Mouse (Mus musculus) adrenal gland, adult 18-20 months (tissue): Measurements from ENCODE around the gene Ak7. TPM values are rescaled to one million over a fixed set of nuclear protein-coding genes. Genes with fewer than 3 reads are reported as not detected.

Experiments used
- DNase-seq, 2 experiments: peaks; one replicate each; pipeline ENCODE4 v3.0.0; 2021 to 2022; ENCODE audit warnings: low spot score in 2 of 2
- total RNA-seq, 2 experiments: library from RNA; stranded (reverse); gene quantifications; 1 replicate in 1 of 2; 2 replicates in 1 of 2; pipeline ENCODE4 v1.2.3; 2021

Ak7 gene
- total RNA-seq, 2 experiments from 2014 or later = 0.35 TPM; not detected in 1

DNA sequence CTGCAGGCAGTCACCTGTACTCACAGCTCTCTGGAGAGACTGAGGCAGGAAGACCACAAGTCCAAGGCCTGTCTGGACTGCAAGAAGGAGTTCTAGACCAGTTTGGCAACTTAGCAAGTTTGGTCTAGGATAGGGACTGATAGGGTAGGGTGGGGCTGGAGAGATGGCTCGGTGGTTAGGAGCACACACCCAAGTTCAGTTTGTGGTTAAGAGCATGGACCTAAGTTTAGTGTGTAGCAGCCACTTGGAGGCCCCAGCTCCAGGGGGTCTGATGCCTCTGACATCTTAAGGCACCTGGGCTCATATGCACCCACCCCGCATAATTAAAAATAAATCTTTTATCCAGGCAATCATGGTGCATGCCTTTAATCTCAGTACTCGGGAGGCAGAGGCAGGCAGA is 21.5 kb downstream of the Ak7 start:
- no peak for DNase-seq

DNA sequence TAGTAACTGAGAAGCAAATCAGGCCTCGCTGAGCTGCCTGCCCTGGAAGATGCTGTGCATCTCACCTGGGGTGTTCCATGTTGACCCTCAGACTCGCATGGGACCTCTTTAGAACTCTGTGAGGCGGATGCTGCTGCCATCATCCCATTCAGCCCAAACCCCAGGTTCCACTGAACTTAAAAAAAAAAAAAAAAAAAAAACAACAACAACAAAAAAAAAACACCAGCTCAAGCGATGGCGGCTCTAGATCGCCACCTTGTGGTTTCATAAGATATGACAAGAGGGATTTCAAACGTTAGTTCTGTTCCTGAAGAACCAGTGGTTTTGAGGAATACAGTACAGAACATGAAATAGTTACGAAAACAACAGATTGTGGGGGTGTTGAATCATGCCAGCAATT is 22.2 kb downstream of the Ak7 start:
- peak in 1 of 2 experiments; percentile 22 for DNase-seq

DNA sequence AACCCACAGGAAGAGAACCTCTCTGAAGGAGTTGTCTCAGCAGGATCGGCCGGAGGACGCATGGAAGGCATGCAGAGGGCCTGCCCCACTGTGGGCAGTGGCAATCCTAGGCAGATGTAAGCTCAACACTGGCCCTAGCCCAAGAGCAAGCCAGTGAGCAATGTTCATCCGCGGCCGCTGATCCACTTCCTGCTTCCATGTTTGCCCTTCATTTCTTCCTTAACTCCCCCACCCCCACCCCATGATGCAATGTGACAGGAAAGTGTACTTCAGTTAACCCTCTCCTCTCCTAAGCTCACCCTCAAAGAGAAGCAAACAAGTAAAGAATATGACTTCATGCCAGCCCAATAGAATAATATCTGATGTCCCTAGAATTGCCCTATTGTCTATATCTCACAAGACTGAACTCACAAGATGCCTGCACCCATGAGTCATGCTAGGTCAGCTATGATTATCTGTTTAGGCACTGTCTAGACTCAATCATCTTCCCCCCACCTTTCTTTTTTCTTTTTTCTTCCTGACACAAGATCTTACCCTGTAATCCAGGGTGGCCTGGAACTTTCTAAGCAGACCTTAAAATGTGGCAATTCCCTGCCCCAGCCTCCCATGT is 25.2 kb downstream of the Ak7 start:
- DNase-seq = no peak

DNA sequence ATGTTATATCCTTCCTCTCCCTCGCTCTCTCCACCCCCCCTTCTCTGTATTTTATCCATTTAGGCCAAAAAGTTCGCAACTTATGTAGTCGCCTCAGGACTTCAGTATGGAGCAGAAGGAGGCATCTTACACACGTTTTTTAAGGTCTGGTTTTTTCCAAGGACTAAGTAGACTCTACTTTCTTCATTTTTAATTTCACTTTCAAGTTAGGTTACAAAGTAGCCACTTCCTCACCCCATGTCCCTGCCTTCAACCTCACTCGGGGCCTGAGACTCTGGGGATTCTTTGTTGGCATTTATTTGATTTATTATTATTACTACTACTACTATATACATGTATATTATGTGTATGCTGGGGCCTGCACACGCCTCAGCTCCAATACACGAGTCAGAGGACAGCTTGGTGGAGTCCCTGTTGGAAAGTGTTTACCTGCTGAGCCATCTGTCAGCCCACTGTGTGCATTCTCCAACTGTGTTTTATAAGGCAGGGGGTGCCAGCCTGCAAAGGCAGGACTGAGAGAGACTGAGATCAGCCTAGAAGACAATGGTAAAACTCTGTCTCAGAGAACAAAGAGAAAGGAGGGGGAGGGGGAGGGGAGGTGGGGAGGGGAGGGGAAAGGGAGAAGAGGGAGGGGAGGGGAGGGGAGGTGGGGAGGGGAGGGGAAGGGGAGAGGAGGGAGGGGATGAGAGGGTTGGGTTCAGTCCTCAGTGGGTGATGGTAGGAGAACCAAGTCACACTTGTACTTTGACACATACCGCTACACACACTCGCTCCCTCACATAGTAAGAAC is 27.8 kb downstream of the Ak7 start:
- no peak for DNase-seq

DNA sequence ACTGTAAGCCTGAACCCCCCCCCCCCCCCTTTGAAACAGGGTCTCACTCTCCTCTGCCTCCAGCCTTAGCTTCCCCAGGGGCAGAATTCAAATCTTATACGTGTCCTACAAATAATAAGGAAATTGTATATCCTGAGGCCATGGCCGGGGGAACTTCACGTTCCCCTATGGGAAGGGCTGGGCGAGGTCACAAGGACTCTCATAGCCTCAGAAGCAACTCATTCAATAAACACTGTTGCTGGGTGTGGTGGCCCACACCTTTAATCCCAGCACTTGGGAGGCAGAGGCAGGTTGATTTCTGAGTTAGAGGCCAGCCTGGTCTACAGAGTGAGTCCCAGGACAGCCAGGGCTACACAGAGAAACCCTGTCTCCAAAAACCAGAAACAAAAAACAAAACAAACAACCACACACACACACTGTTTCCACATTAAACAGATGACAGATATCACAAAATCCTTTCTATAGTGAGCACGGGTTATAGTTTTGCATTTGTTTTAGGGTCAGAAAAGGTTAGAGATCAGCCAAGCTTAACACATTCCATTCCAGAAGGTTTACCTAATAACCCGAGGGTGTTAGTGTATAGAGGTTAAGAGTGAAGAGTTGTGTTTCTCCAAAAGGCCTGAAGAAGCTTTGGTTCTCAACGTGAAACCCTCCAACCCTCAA is 29.6 kb downstream of the Ak7 start:
- DNase-seq = no peak

DNA sequence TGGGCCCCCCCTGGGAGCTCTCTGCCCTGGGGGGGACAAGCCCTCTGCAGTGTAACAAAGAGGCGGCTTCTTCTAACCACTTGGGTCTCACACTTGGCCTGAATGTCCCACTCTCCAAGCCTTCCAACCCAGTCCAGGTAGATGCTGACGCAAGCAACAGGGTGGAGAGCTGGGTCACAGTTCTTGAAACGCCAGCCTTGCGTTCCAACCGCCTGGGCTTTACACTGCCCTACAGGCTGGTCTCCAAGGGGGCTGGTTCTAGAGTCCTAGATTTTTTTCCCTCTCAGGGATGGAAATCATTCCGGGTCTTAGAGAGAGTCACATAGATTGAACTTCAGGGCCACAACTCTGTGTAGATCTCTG is 30.1 kb downstream of the Ak7 start:
- no peak for DNase-seq

DNA sequence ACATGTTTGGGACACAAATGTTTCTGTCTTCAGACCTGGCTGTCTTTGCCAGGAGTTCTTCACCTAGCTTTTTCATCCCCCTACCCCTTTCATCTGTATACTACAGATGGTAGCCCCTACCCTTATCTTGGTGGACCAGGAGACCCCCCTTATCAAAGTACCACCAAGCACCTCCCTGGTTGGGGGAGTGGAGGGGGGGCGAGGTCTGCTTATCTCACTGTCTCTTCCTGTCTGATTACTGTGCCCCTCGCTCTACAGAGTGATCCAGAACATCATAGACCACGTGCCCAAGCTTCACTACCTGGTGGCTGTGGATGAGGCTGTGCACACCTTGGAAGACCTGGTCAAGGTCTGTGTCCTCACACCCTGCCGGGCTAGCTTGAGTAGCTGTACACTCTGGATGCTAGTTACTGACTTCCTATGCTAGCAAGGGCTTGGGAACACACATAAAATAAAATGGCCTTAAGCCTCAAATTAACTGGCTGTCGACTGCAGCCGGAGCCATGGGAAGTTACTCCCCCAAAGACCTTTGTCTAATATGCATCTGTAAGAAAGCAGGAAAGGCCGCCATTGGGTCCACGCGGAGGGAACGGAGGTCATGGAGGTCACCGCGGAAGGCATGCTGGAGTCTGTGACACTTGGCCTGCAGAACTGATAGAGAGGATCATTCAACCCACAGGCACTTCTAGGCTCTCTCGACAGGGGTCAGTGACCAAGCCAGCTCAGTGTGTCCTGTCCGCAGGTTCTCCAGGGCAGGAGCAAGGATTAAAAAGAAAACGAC is 32.7 kb downstream of the Ak7 start:
- no peak for DNase-seq

DNA sequence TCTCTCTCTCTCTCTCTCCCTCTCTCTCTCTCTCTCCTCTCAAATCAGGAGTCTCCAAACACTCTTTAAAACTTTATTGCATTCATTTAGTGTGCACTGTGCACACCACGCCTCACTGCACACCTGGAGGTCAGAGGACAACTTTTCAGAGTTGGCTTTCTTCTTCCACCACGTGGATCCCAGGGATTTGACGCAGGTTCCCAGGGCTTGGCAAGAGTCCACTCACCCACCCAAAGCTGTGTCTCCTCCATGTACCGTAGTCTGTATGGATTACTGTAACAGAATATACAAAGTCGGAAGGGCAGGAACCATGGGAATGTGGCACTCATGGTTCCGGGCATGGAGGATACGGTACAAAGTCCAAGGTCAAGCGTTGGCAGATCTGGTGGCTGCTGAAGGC is 33.9 kb downstream of the Ak7 start:
- no peak for DNase-seq

DNA sequence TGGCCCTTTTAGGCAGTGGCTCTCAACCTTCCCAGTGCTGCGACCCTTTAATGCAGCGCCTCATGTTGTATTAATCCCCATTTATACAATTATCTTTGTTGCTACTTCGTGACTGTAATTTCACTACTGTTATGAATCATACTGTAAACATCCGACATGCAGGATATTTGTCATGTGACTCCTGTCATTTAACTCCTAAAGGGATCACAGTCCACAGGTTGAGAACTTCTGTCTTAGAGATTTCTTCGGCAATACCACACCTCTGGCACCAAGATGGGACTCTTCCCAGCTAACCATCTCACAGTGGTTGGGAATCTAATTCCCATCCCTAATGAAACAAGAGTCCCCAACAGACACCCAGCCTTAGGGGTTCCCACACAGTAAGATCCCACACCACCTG is 42.3 kb downstream of the Ak7 start:
- DNase-seq = no peak

DNA sequence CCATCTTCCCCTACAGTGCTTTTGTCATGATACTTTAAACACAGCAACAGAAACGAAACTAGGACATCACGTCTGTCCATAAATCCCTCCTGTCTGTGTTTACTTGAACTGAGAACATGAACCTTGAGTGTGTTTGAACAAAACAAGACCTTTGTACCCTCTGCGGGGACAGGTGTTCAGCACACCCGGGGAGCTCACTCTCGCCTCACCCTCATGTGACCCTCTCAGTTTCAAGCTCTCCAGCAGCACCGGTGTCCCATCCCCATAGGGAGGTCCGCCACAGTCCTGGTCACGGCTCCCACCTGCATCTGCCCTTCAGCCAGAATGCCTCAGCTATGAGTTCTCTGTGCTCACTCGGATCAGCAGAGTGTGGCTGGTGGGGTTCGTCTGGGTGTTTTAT is 48.0 kb downstream of the Ak7 start:
- DNase-seq = no peak

DNA sequence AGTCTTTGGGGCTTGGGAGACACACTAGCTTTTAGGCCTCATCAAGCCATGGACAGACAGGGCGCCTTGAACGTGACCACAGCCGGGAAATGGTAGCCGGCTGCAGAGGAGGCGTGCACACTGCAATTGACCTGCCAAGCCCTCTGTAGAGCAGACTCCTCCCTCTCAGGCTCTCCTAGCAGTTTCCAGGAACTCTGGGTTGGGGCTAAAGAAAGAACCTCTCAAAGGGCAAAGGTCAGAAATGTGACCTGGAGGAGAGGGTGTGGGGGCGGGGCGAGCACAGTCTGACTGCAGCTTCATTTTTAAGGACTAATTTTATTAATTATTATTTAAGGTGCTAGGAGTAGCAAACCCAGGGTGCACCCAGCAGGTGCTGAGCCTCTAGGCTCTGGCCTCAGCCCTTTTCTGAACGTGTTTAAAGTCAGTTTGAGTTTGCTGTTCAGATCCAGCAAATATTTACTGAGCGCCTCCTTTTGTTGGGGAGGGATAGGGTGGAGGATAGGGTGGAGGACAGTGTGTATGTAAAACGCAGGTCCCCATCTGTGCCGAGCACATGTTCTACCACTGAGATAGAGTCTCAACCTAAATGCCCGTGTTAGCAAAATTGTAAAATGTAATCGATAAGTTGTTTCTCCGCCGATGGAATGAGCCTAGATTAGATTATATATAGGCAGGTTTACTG is 52.2 kb downstream of the Ak7 start:
- DNase-seq = no peak

DNA sequence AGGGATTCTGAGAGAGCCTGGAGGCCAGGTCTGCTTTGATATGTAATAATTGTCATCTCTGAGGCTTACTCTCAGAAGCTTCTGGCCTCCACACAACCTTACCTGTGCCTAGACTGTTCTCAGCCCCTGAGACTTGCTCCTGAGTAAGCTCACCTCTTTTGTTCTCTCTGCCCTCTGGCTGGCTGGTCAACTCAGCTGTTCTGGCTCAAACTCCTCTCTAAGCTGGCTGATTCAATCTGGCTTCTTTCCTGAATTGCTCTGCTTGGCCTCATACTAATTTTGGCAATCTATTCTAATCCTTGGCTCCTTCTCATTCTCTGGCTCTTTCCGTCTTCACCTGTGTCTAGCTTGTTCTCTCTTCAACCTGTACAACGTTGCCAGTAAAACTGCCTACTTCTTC is 53.1 kb downstream of the Ak7 start:
- no peak for DNase-seq

DNA sequence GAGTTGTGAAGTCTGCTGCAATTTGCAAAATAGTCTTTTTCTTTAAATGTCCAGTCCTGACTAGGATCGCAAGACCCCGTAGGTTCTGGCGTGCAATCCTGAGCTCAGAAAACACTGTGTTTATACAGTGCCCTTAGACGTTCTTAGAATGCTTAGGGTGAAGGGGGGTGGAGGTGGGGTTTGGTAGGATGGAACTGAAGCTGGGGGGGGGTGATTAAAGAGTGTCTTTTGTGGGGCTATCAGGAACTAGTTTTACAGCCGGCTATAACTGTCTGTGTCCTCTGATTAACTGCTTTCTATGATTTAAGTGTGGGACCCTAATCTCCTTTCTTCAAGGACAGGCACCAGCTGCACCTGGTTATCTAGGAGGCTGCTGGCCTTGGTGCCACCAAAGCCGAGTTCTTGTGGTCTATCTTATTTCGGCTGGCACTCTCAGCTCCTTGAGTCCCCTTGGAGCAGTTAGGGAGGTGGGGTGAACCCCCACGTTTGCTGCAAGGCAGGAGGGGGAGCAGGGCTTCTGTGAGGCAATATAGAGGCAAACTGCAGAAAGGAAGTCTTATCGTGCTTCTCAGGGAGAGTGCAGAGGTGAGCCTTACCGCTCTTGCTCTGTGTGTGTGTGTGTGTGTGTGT is 54.2 kb downstream of the Ak7 start:
- no peak for DNase-seq

DNA sequence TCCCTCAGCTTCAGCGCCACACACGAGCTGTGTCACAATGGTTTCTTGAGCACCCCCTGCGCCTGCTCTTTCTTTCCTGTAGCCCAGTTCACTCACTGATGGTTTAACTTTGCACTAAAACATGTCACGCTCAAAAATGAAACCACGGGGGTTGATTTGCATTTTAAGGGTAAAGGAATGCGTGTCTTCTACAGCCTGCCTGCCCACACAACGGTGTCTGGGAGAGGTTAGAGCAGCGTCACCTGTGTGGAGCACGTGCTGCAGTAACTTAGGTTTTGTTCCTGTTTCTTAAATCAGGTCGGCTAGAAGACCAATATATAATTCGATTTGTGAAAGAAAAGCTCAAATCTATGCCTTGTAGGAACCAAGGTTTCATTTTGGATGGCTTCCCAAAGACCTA is 55.4 kb downstream of the Ak7 start:
- no peak for DNase-seq

DNA sequence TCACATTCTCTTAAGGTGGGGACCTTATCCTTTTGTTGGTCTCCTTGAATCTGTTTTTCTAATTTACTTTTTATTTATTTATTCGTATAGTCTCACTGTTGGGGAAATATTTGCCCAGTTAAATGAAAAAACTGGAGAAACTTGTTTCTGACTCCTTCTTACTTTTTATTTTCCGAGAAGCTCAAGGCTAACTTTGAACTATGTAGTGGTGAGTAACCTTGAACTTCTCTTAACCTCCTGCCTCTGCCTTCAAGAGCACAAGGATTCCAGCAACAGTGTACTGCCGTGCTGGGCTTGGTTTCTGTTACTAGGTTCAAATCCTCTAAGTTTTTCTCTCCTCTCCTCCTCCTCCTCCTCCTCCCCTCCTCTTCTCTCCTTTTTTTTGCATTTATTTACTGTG is 55.9 kb downstream of the Ak7 start:
- DNase-seq = no peak

DNA sequence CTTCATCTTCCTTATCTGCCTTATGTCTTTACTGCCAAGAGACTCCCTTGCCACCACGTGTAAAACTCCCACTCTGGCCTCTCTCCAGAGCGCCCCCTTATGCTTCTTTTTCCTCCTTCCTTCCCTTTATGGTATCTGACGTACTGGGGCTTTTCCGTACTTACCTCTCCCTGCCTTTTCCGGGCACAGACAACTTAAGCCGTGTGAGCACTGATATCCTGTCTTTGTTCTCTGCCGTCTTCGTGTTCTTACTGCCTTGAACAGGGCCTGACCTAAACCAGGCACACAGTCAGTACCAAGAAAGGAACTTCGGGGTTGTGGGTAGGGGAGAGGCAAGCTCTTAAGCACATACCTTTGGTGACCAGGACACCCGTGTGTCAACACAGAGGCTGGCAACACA is 63.9 kb downstream of the Ak7 start:
- no peak for DNase-seq

DNA sequence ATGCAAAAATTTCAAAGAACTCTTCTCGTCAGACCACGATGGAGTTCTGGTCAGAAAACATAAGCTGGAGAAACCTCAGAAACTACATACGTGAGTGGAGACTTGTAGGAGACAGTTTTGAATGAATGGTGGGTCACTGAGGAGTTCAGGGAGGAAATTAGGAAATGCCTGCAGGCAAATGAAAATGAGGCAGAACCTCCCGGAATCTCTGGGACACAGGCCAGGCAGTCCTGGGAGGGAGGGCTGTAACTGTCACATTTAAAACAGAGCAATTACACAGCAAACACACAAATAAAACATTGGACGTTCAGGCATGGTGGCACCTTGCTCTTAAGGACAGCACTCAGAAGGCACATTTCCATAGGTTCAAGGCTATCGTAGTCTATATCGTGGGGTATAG is 69.1 kb downstream of the Ak7 start:
- DNase-seq = no peak

DNA sequence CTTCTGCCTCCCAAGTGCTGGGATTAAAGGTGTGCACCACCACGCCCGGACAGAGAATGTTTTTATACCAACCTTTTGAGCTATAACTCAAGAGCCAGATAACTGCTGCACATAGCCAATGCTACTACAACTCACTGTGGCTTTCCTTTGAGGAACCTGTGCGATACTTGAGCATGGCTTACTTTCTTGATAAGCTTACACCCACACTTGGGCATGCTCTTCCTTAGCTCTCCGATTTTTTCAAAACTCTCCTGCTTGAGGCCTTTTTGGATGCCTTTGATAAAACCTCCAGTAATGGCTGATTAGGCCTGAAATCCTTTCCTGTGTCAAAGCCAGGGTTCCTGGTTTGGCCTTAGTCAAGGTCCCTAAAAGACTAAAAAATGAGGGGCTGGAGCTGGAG is 71.9 kb downstream of the Ak7 start:
- DNase-seq = no peak

DNA sequence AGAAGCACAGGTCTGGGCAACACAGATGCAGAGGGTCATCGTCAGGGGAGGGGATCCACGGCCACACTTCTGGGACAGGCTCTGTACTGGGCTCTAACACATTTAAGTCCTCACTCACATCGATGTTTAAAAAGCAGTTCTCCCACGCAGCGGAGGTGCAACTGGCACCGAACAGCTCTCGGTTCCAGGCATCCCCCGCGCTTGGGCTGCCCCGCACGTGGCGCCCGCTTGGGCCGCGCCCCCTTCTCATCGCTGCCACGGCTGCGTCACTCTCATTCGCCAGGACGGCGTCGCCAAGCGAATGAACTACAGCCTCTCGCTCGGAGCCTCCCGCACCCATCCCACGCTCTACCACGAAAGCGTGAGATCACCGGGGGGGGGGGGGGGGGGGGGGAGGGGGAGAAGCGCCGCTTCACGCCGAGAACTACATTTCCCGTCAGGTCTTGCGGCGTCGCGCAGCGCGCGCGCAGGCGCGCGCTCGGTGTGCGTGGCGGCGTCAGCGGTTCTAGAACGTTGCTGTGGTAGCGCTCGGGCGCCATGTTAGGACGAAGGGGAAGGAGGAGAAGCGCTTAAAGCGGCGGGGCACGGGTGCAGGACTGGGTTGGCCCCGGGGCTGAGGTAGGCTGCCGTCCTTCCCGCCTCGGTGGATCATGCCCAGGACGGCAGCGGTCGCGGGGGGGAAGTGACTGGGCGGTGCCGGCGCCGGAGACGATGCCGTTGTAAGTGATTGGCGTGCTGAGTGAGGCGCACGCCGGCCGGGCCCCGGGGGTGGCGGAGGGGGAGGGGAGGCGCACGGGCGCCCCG is 78.6 kb downstream of the Ak7 start, which contains the start of gene Papola:
Gene Papola, plus strand, starts transcription at position 499 of the 804 bp plus-strand sequence.
- DNase-seq = peak; percentile 82
